Mouse (Mus musculus) embryonic facial prominence, embryonic 13.5 days (tissue): Measurements from ENCODE around the gene Bst2. TPM values are rescaled to one million over a fixed set of nuclear protein-coding genes. Genes with fewer than 3 reads are reported as not detected.
A peak's percentile ranks its signal among the peaks of the same experiment; 100 is the strongest.

Experiments used
- ATAC-seq: fragments of 200-750 bp; cut with Nextera tagmentation; 2 replicates; pipeline ENCODE4 v1.8.0; 2017; ENCODE audit warnings: low read depth; ENCODE audit not compliant: insufficient number of reproducible peaks, insufficient read depth, low FRiP score, low TSS enrichment
- H3K27ac ChIP-seq: fragments of 300-500 bp; sonication (generic); 2 replicates; pipeline ENCODE4 v1.5.1; 2015; ENCODE audit warnings: moderate library complexity, mild to moderate bottlenecking, inconsistent platforms
- H3K27me3 ChIP-seq: fragments of 300-500 bp; sonication (generic); 2 replicates; pipeline ENCODE4 v1.6.1; 2015; ENCODE audit warnings: mild to moderate bottlenecking, inconsistent platforms
- H3K36me3 ChIP-seq: fragments of 300-500 bp; sonication (generic); 2 replicates; pipeline ENCODE4 v1.6.1; 2015; ENCODE audit warnings: mild to moderate bottlenecking, inconsistent platforms
- H3K4me1 ChIP-seq: fragments of 300-500 bp; sonication (generic); 2 replicates; pipeline ENCODE4 v1.6.1; 2015; ENCODE audit warnings: inconsistent platforms
- H3K4me2 ChIP-seq: fragments of 300-500 bp; sonication (generic); 2 replicates; pipeline ENCODE4 v1.6.1; 2015; ENCODE audit warnings: moderate library complexity, mild to moderate bottlenecking, inconsistent platforms
- H3K4me3 ChIP-seq: fragments of 300-500 bp; sonication (generic); 2 replicates; pipeline ENCODE4 v1.5.1; 2015; ENCODE audit warnings: mild to moderate bottlenecking, inconsistent platforms
- H3K9ac ChIP-seq: fragments of 300-500 bp; sonication (generic); 2 replicates; pipeline ENCODE4 v1.6.1; 2015; ENCODE audit warnings: mild to moderate bottlenecking, inconsistent platforms
- H3K9me3 ChIP-seq: fragments of 300-500 bp; sonication (generic); 2 replicates; pipeline ENCODE4 v1.6.1; 2016; ENCODE audit warnings: inconsistent platforms
- WGBS: fragments of 180-500 bp; shearing (Covaris S2); methylation state at CpG from one replicate; pipeline ENCODE4 v1.1.7; 2015; ENCODE audit warnings: mixed read lengths; 5-methylcytosine and 5-hydroxymethylcytosine counted together
- polyA plus RNA-seq: library from polyadenylated mRNA; unstranded; fragments of >200 nt; fragmentation: Nextera tagmentation; extraction: Ambion mirVana; gene quantifications from 2 replicates; pipeline ENCODE4 v1.2.1, GENCODE M21; 2015

The Bst2 gene
- polyA plus RNA-seq = 18.0 and 22.0 TPM in 2 replicates

DNA sequence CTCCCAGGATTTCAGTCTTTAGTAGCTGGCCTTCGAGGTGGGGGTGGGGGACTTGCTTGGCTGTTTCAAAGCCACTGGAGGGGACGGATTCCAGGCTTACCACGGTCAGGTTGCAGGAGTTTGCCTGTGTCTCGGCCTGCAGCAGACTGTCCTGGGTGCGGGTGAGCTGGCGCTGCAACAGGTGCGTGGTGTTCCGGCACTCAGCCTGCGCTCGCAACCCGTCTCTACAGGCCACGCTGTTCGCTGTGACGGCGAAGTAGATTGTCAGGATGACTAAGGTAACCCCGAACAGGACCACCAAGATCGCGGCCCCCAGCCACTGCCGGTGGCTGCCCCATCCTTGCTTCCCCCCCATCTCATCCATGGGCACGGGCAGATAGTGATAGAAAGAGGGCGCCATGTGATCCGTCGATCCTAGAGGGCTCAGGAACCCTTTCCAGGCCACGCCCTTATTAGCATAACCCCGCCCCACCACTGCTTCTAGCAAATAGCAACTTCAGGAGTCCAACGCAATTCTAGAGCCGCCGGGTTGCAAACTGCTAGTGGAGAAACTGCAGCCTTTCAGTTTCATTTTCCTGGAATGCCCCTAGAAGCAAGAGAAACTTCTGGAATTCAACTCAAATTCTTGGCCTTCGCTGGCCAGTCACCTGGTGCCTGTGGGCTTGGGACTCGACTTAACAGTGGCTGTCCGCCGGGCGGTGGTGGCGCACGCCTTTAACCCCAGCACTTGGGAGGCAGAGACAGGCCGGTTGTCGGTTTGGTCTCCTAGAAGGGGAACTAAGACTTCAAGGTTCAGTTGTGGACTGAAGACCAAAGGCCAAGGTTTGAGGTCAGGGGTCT lies at the start of gene Bst2:
Gene Bst2, minus strand, starts transcription at position 429 of the 840 bp plus-strand sequence.
- Histone ChIP-seq H3K9ac (peak within 1 kb of the TSS; percentile 69), H3K9me3 (no peaks in the 10 kb centered on the region), H3K4me1 (peaks cover 14% of the 10 kb centered on the region), H3K4me3 (peak within 1 kb of the TSS; percentile 46), H3K36me3 (no peaks in the 10 kb centered on the region), H3K4me2 (peak within 1 kb of the TSS; percentile 66), H3K27ac (peak within 1 kb of the TSS; percentile 63; the same call in 1 of the 2 replicates), H3K27me3 (0 out of 2 replicates have a peak, but pooled peaks cover 9% of the 10 kb centered on the region)
- 3% methylated on average over 37 of the region's 37 CpGs for WGBS
- no peak for ATAC-seq

- no peak for ATAC-seq
- Histone ChIP-seq H3K27me3 (no peaks in the 10 kb centered on the region), H3K36me3 (peaks cover 33% of the 10 kb centered on the region), H3K9me3 (no peaks in the 10 kb centered on the region), H3K4me1 (peaks cover 8% of the 10 kb centered on the region), H3K4me3 (no peak overlapping the region), H3K27ac (no peak overlapping the region), H3K9ac (no peak overlapping the region), H3K4me2 (no peak overlapping the region)
- WGBS = 80% methylated on average over 2 of the region's 2 CpGs
Observed at GRCm38 (mm10) chr8:71586891-71587290, 49.6 kb upstream of the Bst2 start.

GRCm38 (mm10) chr8:71580201-71580600 lies 42.9 kb upstream of the Bst2 start:
- no peak overlapping the region for H3K4me3 ChIP-seq
- H3K27ac ChIP-seq = no peak overlapping the region
- H3K36me3 ChIP-seq = peaks cover 31% of the 10 kb centered on the region
- ATAC-seq = no peak
- peaks cover 8% of the 10 kb centered on the region for H3K4me1 ChIP-seq
- no peaks in the 10 kb centered on the region for H3K9me3 ChIP-seq
- no peak overlapping the region for H3K4me2 ChIP-seq
- no peaks in the 10 kb centered on the region for H3K27me3 ChIP-seq
- H3K9ac ChIP-seq = no peak overlapping the region
- 31% methylated on average over 9 of the region's 9 CpGs for WGBS

GRCm38 (mm10) chr8:71579476-71579875 lies 42.2 kb upstream of the Bst2 start:
- 91% methylated on average over 14 of the region's 14 CpGs for WGBS
- no peak for ATAC-seq
- no peak overlapping the region for H3K4me2 ChIP-seq
- peaks cover 24% of the 10 kb centered on the region for H3K36me3 ChIP-seq
- no peak overlapping the region for H3K4me3 ChIP-seq
- no peak overlapping the region for H3K27ac ChIP-seq
- no peaks in the 10 kb centered on the region for H3K27me3 ChIP-seq
- peaks cover 8% of the 10 kb centered on the region for H3K4me1 ChIP-seq
- H3K9ac ChIP-seq = no peak overlapping the region
- no peaks in the 10 kb centered on the region for H3K9me3 ChIP-seq

GRCm38 (mm10) chr8:71579009-71579408 lies 41.8 kb upstream of the Bst2 start:
- no peaks in the 10 kb centered on the region for H3K9me3 ChIP-seq
- H3K4me1 ChIP-seq = peaks cover 8% of the 10 kb centered on the region
- no peak overlapping the region for H3K4me2 ChIP-seq
- ATAC-seq = no peak
- no peak overlapping the region for H3K9ac ChIP-seq
- H3K36me3 ChIP-seq = peaks cover 20% of the 10 kb centered on the region
- H3K27ac ChIP-seq = no peak overlapping the region
- 77% methylated on average over 1 of the region's 1 CpGs for WGBS
- H3K4me3 ChIP-seq = no peak overlapping the region
- H3K27me3 ChIP-seq = no peaks in the 10 kb centered on the region

DNA sequence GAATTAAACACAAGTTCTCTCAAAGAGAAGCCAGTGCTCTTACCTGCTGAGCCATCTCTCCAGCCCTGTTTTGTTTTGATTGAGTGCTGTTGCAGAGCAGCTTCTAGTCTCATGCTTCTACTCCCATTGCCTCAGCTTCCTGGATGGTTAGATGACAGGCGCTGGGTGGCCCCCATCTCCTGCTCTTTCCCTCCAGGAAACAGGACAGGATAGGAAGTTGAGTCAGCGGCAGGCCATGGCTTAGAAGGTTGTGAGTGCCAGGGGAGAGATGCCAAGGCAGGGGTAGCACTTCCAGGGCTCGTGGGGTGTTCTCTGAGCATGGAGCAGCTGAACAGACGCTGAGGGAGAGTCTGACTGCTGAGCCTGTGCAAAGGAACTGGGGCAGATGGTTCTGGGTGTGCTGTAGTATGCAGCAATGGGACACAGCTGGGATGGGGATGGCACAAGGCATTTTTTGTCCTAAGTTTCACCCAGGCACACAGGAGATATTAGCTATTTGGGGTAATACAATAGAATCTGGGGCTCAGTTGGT lies 40.7 kb upstream of the Bst2 start:
- Histone ChIP-seq H3K4me2 (no peak overlapping the region), H3K4me3 (no peak overlapping the region), H3K9me3 (no peaks in the 10 kb centered on the region), H3K27me3 (no peaks in the 10 kb centered on the region), H3K36me3 (peaks cover 18% of the 10 kb centered on the region), H3K9ac (no peak overlapping the region), H3K4me1 (peaks cover 12% of the 10 kb centered on the region), H3K27ac (no peak overlapping the region)
- no peak for ATAC-seq
- 65% methylated on average over 4 of the region's 4 CpGs for whole genome bisulfite sequencing

GRCm38 (mm10) chr8:71575020-71575419 lies 37.8 kb upstream of the Bst2 start:
- H3K4me3 ChIP-seq = no peak overlapping the region
- no peaks in the 10 kb centered on the region; the same call in 1 of the 2 replicates for H3K36me3 ChIP-seq
- 60% methylated on average over 1 of the region's 1 CpGs for WGBS
- H3K4me1 ChIP-seq = peaks cover 25% of the 10 kb centered on the region
- no peak overlapping the region for H3K4me2 ChIP-seq
- H3K27ac ChIP-seq = no peak overlapping the region
- no peaks in the 10 kb centered on the region for H3K9me3 ChIP-seq
- H3K27me3 ChIP-seq = no peaks in the 10 kb centered on the region
- ATAC-seq = no peak
- H3K9ac ChIP-seq = no peak overlapping the region

- H3K27me3 ChIP-seq = 0 out of 2 replicates have a peak, but pooled peaks cover 3% of the 10 kb centered on the region
- H3K9me3 ChIP-seq = no peaks in the 10 kb centered on the region
- H3K4me2 ChIP-seq = no peak overlapping the region
- no peak overlapping the region for H3K27ac ChIP-seq
- no peaks in the 10 kb centered on the region for H3K36me3 ChIP-seq
- H3K9ac ChIP-seq = no peak overlapping the region
- no peak overlapping the region for H3K4me3 ChIP-seq
- 70% methylated on average over 7 of the region's 7 CpGs for WGBS
- ATAC-seq = no peak
- peaks cover 23% of the 10 kb centered on the region for H3K4me1 ChIP-seq
Observed at GRCm38 (mm10) chr8:71574426-71574825, 37.2 kb upstream of the Bst2 start.

GRCm38 (mm10) chr8:71572847-71573633 lies 35.8 kb upstream of the Bst2 start:
- Histone ChIP-seq H3K27ac (peak overlapping the region; percentile 16; the same call in 1 of the 2 replicates), H3K4me1 (peaks cover 34% of the 10 kb centered on the region), H3K9me3 (no peaks in the 10 kb centered on the region), H3K4me3 (no peak overlapping the region), H3K36me3 (no peaks in the 10 kb centered on the region), H3K4me2 (peak overlapping the region; percentile 24), H3K27me3 (peaks cover 16% of the 10 kb centered on the region), H3K9ac (peak overlapping the region; percentile 52; the same call in 1 of the 2 replicates)
- WGBS = 77% methylated on average over 9 of the region's 9 CpGs
- no peak for ATAC-seq

- Histone ChIP-seq H3K4me2 (peak overlapping the region; percentile 84; the same call in 1 of the 2 replicates), H3K9ac (no peak overlapping the region), H3K27me3 (peaks cover 22% of the 10 kb centered on the region), H3K4me3 (no peak overlapping the region), H3K36me3 (no peaks in the 10 kb centered on the region), H3K9me3 (no peaks in the 10 kb centered on the region), H3K27ac (no peak overlapping the region), H3K4me1 (peaks cover 34% of the 10 kb centered on the region)
- 83% methylated on average over 2 of the region's 2 CpGs for WGBS
- no peak for ATAC-seq
Observed at GRCm38 (mm10) chr8:71572077-71572476, 34.8 kb upstream of the Bst2 start.

DNA sequence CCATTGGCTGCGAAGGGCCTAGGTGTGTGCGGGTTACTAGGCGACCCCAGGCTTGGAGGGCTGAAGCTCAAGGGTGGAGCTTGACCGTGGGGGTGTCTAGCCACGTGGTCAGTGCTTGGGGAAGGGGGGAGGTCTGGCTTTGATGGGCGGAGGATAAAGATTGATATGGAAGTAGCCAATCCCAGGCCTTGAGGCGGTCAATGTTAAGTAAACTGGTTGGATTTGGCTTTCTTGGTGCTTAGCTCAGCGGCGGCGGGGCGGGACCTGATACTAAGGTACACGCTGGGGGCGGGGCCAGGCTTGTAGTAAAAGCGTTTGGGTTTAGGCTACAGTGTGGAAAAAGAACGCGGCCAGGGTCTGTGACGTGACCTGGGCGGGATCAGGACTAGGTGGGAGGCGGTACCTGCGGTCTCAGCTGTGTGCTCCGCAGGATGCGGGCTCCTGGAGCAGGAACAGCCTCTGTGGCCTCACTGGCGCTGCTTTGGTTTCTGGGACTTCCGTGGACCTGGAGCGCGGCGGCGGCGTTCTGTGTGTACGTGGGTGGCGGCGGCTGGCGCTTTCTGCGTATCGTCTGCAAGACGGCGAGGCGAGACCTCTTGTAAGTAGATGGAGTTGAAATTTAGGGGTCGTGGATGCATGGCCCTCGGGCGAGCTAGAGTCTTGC lies 33.2 kb upstream of the Bst2 start:
- WGBS = under 1% methylated on average over 41 of the region's 41 CpGs
- H3K4me1 ChIP-seq = peaks cover 34% of the 10 kb centered on the region

More for the DNA sequence above, 33.2 kb upstream of the Bst2 start:
- H3K27ac ChIP-seq = peak overlapping the region; percentile 83
- H3K9ac ChIP-seq = peak overlapping the region; percentile 81
- H3K9me3 ChIP-seq = no peaks in the 10 kb centered on the region
- ATAC-seq = peak; percentile 89
- peaks cover 33% of the 10 kb centered on the region for H3K27me3 ChIP-seq
- H3K4me2 ChIP-seq = peak overlapping the region; percentile 84
- peak overlapping the region; percentile 61 for H3K4me3 ChIP-seq
- no peaks in the 10 kb centered on the region for H3K36me3 ChIP-seq
